In genomic region chr19:42727424-42727823, GRCm38 (mm10) we compare ENCODE assay signal across 19 mouse cellular contexts. TPM values are rescaled to one million over a fixed set of nuclear protein-coding genes. Genes with fewer than 3 reads are reported as not detected.
DNase-seq lines count a peak whose midpoint lies in the region.
"Had no signal": no experiment of that assay in that cellular context is flagged by ENCODE, and none has a peak within 500 bp of the region (broad histone marks: within the 10 kb centered on the region; RNA-seq: fewer than 3 reads in every experiment).

No protein-coding gene starts in this region.

- H3K4me1 ChIP-seq in limb, embryonic 10.5 days, result peaks cover 49% of the 10 kb centered on the region
- H3K4me1 ChIP-seq: embryonic facial prominence, embryonic 13.5 days; forebrain, embryonic 12.5 days; heart, embryonic 15.5 days had no signal

- H3K36me3 ChIP-seq in limb, embryonic 10.5 days, result no peaks in the 10 kb centered on the region
- H3K36me3 ChIP-seq: embryonic facial prominence, embryonic 13.5 days; forebrain, embryonic 12.5 days; heart, embryonic 15.5 days; hindbrain, embryonic 10.5 days; intestine, embryonic 15.5 days had no signal

- no peaks in the 10 kb centered on the region for H3K9me3 ChIP-seq in limb, embryonic 10.5 days (replicated peaks)
- H3K9me3 ChIP-seq: embryonic facial prominence, embryonic 13.5 days; forebrain, embryonic 12.5 days; heart, embryonic 15.5 days; hindbrain, embryonic 10.5 days; intestine, embryonic 15.5 days had no signal

- 90% methylated on average over 4 of the region's 4 CpGs for WGBS in limb, embryonic 10.5 days

- H3K4me3 ChIP-seq in limb, embryonic 10.5 days, result no peak overlapping the region
- H3K4me3 ChIP-seq: embryonic facial prominence, embryonic 13.5 days; forebrain, embryonic 12.5 days; heart, adult 2 months; heart, embryonic 15.5 days; hindbrain, embryonic 10.5 days; intestine, embryonic 15.5 days had no signal

- intact Hi-C loops in heart, postnatal 36 days (cut with DNase I), result no loop called here

- H3K27me3 ChIP-seq in limb, embryonic 10.5 days (ENCODE audit: low read depth, poor library complexity, severe bottlenecking), result 0 out of 2 replicates have a peak, but pooled peaks cover 6% of the 10 kb centered on the region
- H3K27me3 ChIP-seq: embryonic facial prominence, embryonic 13.5 days; forebrain, embryonic 12.5 days; heart, embryonic 15.5 days; intestine, embryonic 15.5 days had no signal

- peak overlapping the region; percentile 42; the same call in 1 of the 2 replicates for H3K27ac ChIP-seq in limb, embryonic 10.5 days
- H3K27ac ChIP-seq: embryonic facial prominence, embryonic 13.5 days; forebrain, embryonic 12.5 days; heart, adult 2 months; heart, embryonic 15.5 days; hindbrain, embryonic 10.5 days; hindbrain, embryonic 14.5 days; intestine, embryonic 15.5 days had no signal

- DNase-seq in cerebellum, adult 9-10 months, result peak; percentile 53
- DNase-seq in cerebellum, adult 8-10 months, result no peak
- peak; percentile 13 for DNase-seq in thymus, postnatal 14 days
- DNase-seq in thymus, postnatal 10 days (ENCODE audit: low spot score in 2 of 2), result no peak
- DNase-seq in limb, embryonic 10.5 days (ENCODE audit: low spot score), result no peak
- DNase-seq in heart, postnatal 36 days, result no peak
- no peak for DNase-seq in left cerebral cortex, adult 11 months (ENCODE audit: low spot score)
- DNase-seq: adrenal gland, adult 8-10 months; adrenal gland, postnatal 36 days; gastrocnemius, postnatal 10 days; heart, adult 2 months; heart, postnatal 14 days had no signal

RNA-seq across cellular contexts. Expression of gene Pyroxd2, which starts 25.2 kb away (rescaled TPM):
- polyA plus RNA-seq in limb, embryonic 10.5 days (2016; fragmentation: Nextera tagmentation; extraction: Ambion mirVana), result 0.30 and 0.74 TPM in 2 replicates
- 1 to 10 TPM; 4.6 to 4.7 TPM for total RNA-seq in heart, postnatal 36 days (2021)
- total RNA-seq: ES-E14 had no signal

RNA-seq across cellular contexts. Expression of gene Hps1, which starts 52.4 kb away (rescaled TPM):
- polyA plus RNA-seq in limb, embryonic 10.5 days (2016; fragmentation: Nextera tagmentation; extraction: Ambion mirVana), result 16.2 and 17.2 TPM in 2 replicates
- total RNA-seq in heart, postnatal 36 days (2021), result 1 to 10 TPM; 1.0 to 1.8 TPM

Comparison
In these comparisons a context has a peak if more than half of its experiments do, and no peak if none do; other contexts are left out.
1. DNase-seq: peak in cerebellum, adult 9-10 months (single experiment) and thymus, postnatal 14 days (single experiment); none in cerebellum, adult 8-10 months (single experiment), thymus, postnatal 10 days (0 of 2), limb, embryonic 10.5 days (single experiment), heart, postnatal 36 days (0 of 2) and left cerebral cortex, adult 11 months (single experiment).